Mouse (Mus musculus) midbrain, embryonic 12.5 days (tissue): ENCODE results near the gene Gm20388. TPM values are rescaled to one million over a fixed set of nuclear protein-coding genes. Genes with fewer than 3 reads are reported as not detected.
A peak's percentile ranks its signal among the peaks of the same experiment; 100 is the strongest.

ENCODE experiments used
- ATAC-seq: fragments of 200-750 bp; cut with Nextera tagmentation; 2 replicates; pipeline ENCODE4 v1.8.0; 2017; ENCODE audit warnings: low read depth, moderate TSS enrichment, moderate library complexity; ENCODE audit not compliant: low FRiP score
- H3K27ac ChIP-seq: fragments of 300-500 bp; sonication (generic); replicated peaks from 2 replicates; pipeline ENCODE4 v1.5.1; 2016; ENCODE audit warnings: mild to moderate bottlenecking
- H3K27me3 ChIP-seq: fragments of 300-500 bp; sonication (generic); 2 replicates; pipeline ENCODE4 v1.6.1; 2016; ENCODE audit warnings: mild to moderate bottlenecking
- H3K36me3 ChIP-seq: fragments of 300-500 bp; sonication (generic); 2 replicates; pipeline ENCODE4 v1.6.1; 2016
- H3K4me1 ChIP-seq: fragments of 300-500 bp; sonication (generic); 2 replicates; pipeline ENCODE4 v1.6.1; 2016
- H3K4me2 ChIP-seq: fragments of 300-500 bp; sonication (generic); replicated peaks from 2 replicates; pipeline ENCODE4 v1.6.1; 2016; ENCODE audit warnings: mild to moderate bottlenecking, moderate library complexity
- H3K4me3 ChIP-seq: fragments of 300-500 bp; sonication (generic); 2 replicates; pipeline ENCODE4 v1.5.1; 2016; ENCODE audit warnings: mild to moderate bottlenecking
- H3K9ac ChIP-seq: fragments of 300-500 bp; sonication (generic); replicated peaks from 2 replicates; pipeline ENCODE4 v1.6.1; 2016; ENCODE audit warnings: mild to moderate bottlenecking, moderate library complexity
- H3K9me3 ChIP-seq: fragments of 300-500 bp; sonication (generic); 2 replicates; pipeline ENCODE4 v1.6.1; 2016; ENCODE audit warnings: mild to moderate bottlenecking
- WGBS: fragments of 180-500 bp; shearing (Covaris S2); methylation state at CpG from one replicate; pipeline ENCODE4 v1.1.7; 2016; 5-methylcytosine and 5-hydroxymethylcytosine counted together
- polyA plus RNA-seq: library from polyadenylated mRNA; unstranded; fragments of >200 nt; fragmentation: Nextera tagmentation; extraction: Ambion mirVana; gene quantifications from 2 replicates; pipeline ENCODE4 v1.2.1, GENCODE M21; 2016

The Gm20388 gene
- polyA plus RNA-seq, 1 experiment from 2014 or later, result not detected

DNA sequence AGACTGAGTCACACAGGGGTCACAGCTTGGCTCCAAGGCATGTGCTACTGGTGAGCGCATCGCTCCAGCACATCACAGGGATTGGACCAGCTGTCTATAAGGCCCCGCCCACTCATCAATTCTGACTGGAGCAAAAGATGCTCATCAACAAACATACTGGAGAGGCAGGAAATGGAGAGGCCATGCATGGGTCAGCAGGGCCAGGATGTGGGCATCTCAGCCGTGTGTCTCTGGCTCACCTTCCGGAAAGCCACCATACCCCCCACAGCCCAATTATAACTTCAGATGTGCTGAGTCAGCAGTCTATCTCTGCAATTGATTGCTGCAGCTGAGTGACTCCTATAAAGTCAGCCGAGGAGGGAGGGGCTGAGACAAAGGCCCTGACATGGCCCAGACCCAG lies 1657.7 kb downstream of the Gm20388 start:
- Histone ChIP-seq H3K4me2 (no peak overlapping the region), H3K4me3 (no peak overlapping the region), H3K27me3 (no peaks in the 10 kb centered on the region), H3K27ac (no peak overlapping the region), H3K36me3 (no peaks in the 10 kb centered on the region; the same call in 1 of the 2 replicates), H3K9ac (no peak overlapping the region), H3K9me3 (no peaks in the 10 kb centered on the region), H3K4me1 (no peaks in the 10 kb centered on the region)
- no peak for ATAC-seq
- 85% methylated on average over 6 of the region's 6 CpGs for WGBS

DNA sequence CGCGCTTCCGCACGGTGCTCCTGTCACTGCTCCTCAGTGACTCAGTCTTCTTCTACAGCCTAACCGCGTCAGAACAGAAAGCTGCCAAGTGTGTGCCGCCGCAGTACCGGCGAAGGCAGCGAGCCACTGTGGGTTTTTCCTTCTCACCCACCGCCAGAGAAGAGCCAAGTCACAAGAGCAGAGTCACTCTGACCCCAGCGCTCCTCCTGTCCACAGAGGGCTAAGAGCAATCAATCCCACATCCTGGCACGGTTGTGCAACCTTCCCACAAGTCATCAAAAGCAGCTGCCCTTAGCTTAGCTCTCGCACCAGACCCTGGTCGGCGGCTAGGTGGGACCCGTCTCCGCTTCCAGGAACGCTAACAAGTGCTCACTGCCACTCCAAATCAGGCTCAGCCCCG lies 1659.7 kb downstream of the Gm20388 start:
- H3K9ac ChIP-seq, result no peak overlapping the region
- ATAC-seq, result no peak
- H3K4me2 ChIP-seq, result no peak overlapping the region
- H3K9me3 ChIP-seq, result no peaks in the 10 kb centered on the region
- H3K27me3 ChIP-seq, result no peaks in the 10 kb centered on the region
- no peak overlapping the region for H3K27ac ChIP-seq
- H3K36me3 ChIP-seq, result no peaks in the 10 kb centered on the region; the same call in 1 of the 2 replicates
- no peaks in the 10 kb centered on the region for H3K4me1 ChIP-seq
- H3K4me3 ChIP-seq, result no peak overlapping the region
- WGBS, result 90% methylated on average over 21 of the region's 21 CpGs

DNA sequence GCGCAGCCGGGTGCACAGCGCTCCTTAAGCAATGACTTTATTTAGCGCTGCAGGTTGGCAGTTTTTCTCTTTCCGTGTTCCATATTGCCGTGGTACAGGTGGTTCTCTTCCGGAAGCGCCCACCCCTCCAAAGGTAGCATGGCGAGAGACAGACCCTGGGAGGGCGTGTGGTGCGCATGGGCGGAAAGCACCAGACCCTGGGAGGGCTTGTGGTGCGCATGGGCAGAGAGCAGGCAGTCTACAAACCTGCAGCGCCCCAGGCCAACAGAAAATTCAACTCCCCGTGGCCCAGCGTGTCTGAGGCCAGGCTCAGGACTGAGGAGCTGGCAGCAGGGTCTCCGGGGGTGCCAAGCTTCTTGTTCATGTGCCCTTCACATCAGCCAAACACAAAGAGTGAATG lies 1660.2 kb downstream of the Gm20388 start:
- no peaks in the 10 kb centered on the region for H3K27me3 ChIP-seq
- H3K9me3 ChIP-seq, result no peaks in the 10 kb centered on the region
- no peak for ATAC-seq
- no peak overlapping the region for H3K4me3 ChIP-seq
- H3K9ac ChIP-seq, result no peak overlapping the region
- whole genome bisulfite sequencing, result 75% methylated on average over 17 of the region's 17 CpGs
- no peak overlapping the region for H3K4me2 ChIP-seq
- no peak overlapping the region for H3K27ac ChIP-seq
- no peaks in the 10 kb centered on the region for H3K4me1 ChIP-seq
- H3K36me3 ChIP-seq, result no peaks in the 10 kb centered on the region; the same call in 1 of the 2 replicates

GRCm38 (mm10) chr8:121572121-121572520 lies 1661.5 kb downstream of the Gm20388 start:
- no peaks in the 10 kb centered on the region for H3K27me3 ChIP-seq
- H3K27ac ChIP-seq, result no peak overlapping the region
- H3K9me3 ChIP-seq, result no peaks in the 10 kb centered on the region
- no peak for ATAC-seq
- no peak overlapping the region for H3K4me3 ChIP-seq
- peaks cover 9% of the 10 kb centered on the region for H3K4me1 ChIP-seq
- no peaks in the 10 kb centered on the region for H3K36me3 ChIP-seq
- no peak overlapping the region for H3K9ac ChIP-seq
- no peak overlapping the region for H3K4me2 ChIP-seq
- 86% methylated on average over 7 of the region's 7 CpGs for WGBS

DNA sequence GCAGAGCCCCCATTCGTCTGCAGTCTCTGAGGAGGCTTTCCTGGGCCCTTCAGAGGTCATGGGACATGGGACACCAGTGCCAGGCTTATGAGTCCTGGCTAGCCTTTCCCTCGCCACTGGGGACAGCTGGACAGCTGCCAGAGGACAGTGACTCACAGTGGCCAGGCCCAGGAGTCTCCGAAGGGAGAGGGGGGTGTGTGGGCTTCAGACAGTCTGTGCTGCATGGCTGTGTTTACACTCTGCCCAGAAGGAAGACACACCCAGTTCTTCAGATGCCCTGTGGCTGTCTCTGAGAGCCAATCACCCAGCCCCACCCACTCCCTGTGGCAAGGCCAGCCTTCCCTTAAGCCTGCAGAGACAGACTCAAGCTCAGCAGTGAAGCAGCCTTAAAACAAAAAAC lies 1662.6 kb downstream of the Gm20388 start:
- ATAC-seq, result no peak
- WGBS, result 62% methylated on average over 3 of the region's 3 CpGs
- Histone ChIP-seq H3K4me2 (no peak overlapping the region), H3K4me3 (no peak overlapping the region), H3K9ac (no peak overlapping the region), H3K27ac (no peak overlapping the region), H3K9me3 (no peaks in the 10 kb centered on the region), H3K36me3 (no peaks in the 10 kb centered on the region), H3K4me1 (peaks cover 19% of the 10 kb centered on the region), H3K27me3 (no peaks in the 10 kb centered on the region)

GRCm38 (mm10) chr8:121575661-121576060 lies 1665.0 kb downstream of the Gm20388 start:
- no peak overlapping the region for H3K9ac ChIP-seq
- H3K4me1 ChIP-seq, result peaks cover 19% of the 10 kb centered on the region
- no peak overlapping the region for H3K4me2 ChIP-seq
- no peaks in the 10 kb centered on the region for H3K36me3 ChIP-seq
- no peaks in the 10 kb centered on the region for H3K9me3 ChIP-seq
- no peak overlapping the region for H3K27ac ChIP-seq
- 89% methylated on average over 3 of the region's 3 CpGs for WGBS
- H3K4me3 ChIP-seq, result no peak overlapping the region
- no peak for ATAC-seq
- H3K27me3 ChIP-seq, result no peaks in the 10 kb centered on the region

DNA sequence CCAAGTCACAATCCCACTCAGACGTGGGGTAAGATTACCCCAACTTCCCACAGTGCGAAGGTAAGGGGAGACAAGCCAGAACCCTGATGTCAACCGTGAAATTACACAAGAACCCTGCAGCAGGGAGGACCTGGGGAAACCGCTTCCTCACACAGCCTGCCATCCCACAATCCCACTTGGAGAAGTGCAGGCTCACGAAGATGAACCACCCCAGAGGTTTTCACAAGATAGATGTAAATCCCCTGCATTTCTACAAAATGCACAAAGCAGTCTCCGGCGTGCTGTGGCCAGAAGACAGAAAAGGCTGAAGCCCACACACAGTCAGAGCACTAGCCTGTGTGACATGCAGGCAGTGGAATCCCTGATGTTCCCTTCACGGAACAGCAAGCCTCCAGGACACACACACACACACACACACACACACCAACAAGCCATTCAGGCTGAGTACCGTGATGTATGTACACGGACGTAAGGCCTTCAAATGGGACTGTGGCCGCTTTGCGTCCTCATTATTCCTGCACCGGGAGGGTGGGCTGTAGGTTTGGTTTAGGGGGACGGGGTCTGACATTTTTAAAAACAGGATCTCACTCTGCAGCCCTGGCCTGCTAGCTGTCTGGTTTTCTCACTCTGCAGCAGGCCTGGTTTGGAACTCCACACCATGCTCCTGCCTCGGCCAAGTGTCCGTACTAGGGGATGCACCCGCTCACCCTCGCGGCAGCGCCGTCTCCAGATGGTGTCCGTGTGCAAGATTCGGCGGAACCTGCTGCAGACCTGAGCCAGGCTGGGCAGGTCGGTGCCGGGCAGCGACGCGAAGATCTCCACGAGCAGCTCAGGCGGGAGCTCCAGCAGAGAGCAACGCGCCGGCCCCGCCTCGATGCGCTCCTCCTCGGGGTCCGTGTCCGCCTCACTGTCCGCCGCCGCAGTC lies 1667.4 kb downstream of the Gm20388 start:
- no peaks in the 10 kb centered on the region for H3K27me3 ChIP-seq
- H3K9me3 ChIP-seq, result no peaks in the 10 kb centered on the region
- H3K4me1 ChIP-seq, result peaks cover 19% of the 10 kb centered on the region
- peak overlapping the region; percentile 87 for H3K9ac ChIP-seq
- ATAC-seq, result peak; percentile 21
- no peaks in the 10 kb centered on the region for H3K36me3 ChIP-seq
- peak overlapping the region; percentile 78 for H3K4me3 ChIP-seq
- peak overlapping the region; percentile 71 for H3K27ac ChIP-seq
- H3K4me2 ChIP-seq, result peak overlapping the region; percentile 83
- 2% methylated on average over 44 of the region's 44 CpGs for WGBS

- peak; percentile 92 for ATAC-seq
- no peaks in the 10 kb centered on the region for H3K36me3 ChIP-seq
- peak within 1 kb of the TSS; percentile 83 for H3K4me2 ChIP-seq
- 2% methylated on average over 58 of the region's 63 CpGs for WGBS
- H3K4me3 ChIP-seq, result peak within 1 kb of the TSS; percentile 78
- H3K9me3 ChIP-seq, result no peaks in the 10 kb centered on the region
- peak within 1 kb of the TSS; percentile 71 for H3K27ac ChIP-seq
- 0 out of 2 replicates have a peak, but pooled peaks cover 4% of the 10 kb centered on the region for H3K27me3 ChIP-seq
- H3K4me1 ChIP-seq, result peaks cover 19% of the 10 kb centered on the region
- H3K9ac ChIP-seq, result peak within 1 kb of the TSS; percentile 87
Measured at GRCm38 (mm10) chr8:121578676-121579451, 1668.2 kb downstream of the Gm20388 start, which contains the start of gene Fbxo31. Gene Fbxo31 (minus strand): TSS chr8:121578806.

DNA sequence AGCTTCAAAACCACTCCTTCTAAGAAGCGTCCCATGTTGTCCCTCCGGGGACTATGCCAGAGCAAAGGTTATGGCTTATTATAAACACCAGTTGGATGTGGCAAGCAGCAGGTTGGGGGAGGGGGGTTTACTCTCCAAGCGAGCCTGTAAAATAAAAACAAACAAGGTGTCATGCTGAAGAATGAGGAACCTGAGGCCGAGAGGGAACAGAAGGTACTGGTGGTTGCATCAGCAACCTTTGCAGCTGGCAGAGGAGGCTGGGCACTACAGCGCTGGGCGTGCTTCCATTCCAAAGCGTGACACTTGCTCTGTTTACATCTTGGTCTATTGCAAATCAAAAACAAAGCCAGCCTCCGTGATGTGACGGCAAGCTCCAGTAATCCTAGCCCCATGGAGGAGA lies 1669.8 kb downstream of the Gm20388 start:
- H3K27me3 ChIP-seq, result 0 out of 2 replicates have a peak, but pooled peaks cover 6% of the 10 kb centered on the region
- peaks cover 19% of the 10 kb centered on the region for H3K4me1 ChIP-seq
- WGBS, result 36% methylated on average over 9 of the region's 9 CpGs
- no peaks in the 10 kb centered on the region for H3K9me3 ChIP-seq
- H3K4me2 ChIP-seq, result no peak overlapping the region
- no peaks in the 10 kb centered on the region for H3K36me3 ChIP-seq
- H3K9ac ChIP-seq, result no peak overlapping the region
- H3K27ac ChIP-seq, result peak overlapping the region; percentile 25; the same call in 1 of the 2 replicates
- ATAC-seq, result no peak
- no peak overlapping the region for H3K4me3 ChIP-seq

GRCm38 (mm10) chr8:121583653-121584052 lies 1673.0 kb downstream of the Gm20388 start:
- Histone ChIP-seq H3K27ac (no peak overlapping the region), H3K4me2 (no peak overlapping the region), H3K9ac (no peak overlapping the region), H3K27me3 (peaks cover 6% of the 10 kb centered on the region; the same call in 1 of the 2 replicates), H3K4me1 (no peaks in the 10 kb centered on the region), H3K36me3 (no peaks in the 10 kb centered on the region), H3K9me3 (no peaks in the 10 kb centered on the region), H3K4me3 (no peak overlapping the region)
- ATAC-seq, result no peak
- WGBS, result 64% methylated on average over 8 of the region's 8 CpGs

- Histone ChIP-seq H3K9ac (no peak overlapping the region), H3K36me3 (no peaks in the 10 kb centered on the region), H3K4me1 (peaks cover 2% of the 10 kb centered on the region), H3K4me3 (peak overlapping the region; percentile 47), H3K27ac (no peak overlapping the region), H3K4me2 (peak overlapping the region; percentile 56), H3K9me3 (no peaks in the 10 kb centered on the region), H3K27me3 (peaks cover 6% of the 10 kb centered on the region; the same call in 1 of the 2 replicates)
- WGBS, result 50% methylated on average over 13 of the region's 13 CpGs
- ATAC-seq, result no peak
Measured at GRCm38 (mm10) chr8:121584730-121585129, 1674.1 kb downstream of the Gm20388 start.
